Mouse (Mus musculus) forebrain, postnatal 0 days (tissue): ENCODE measurements at regions not wholly inside any gene's neighbourhood (a gene's known extent, or its start where the extent isn't known, plus 50 kb on each side); places are given as distances from the start of the nearest gene placed in this dataset.

Experiments
- ATAC-seq: fragments of 200-750 bp; cut with Nextera tagmentation; 2 replicates; pipeline ENCODE4 v1.8.0; 2017; ENCODE audit warnings: mild to moderate bottlenecking, moderate library complexity
- DNase-seq: peaks from one replicate; pipeline ENCODE4 v3.0.0-alpha.2; 2015
- H3K27ac ChIP-seq: fragments of 300-500 bp; sonication (generic); 2 replicates; pipeline ENCODE4 v1.5.1; 2014; ENCODE audit warnings: low read depth, mild to moderate bottlenecking, antibody characterized with exemption, low read length, moderate library complexity, mixed read lengths
- H3K27me3 ChIP-seq: fragments of 300-500 bp; sonication (generic); 2 replicates; pipeline ENCODE4 v1.6.1; 2014; ENCODE audit warnings: mild to moderate bottlenecking, low read length, mixed read lengths; ENCODE audit not compliant: insufficient read depth
- H3K36me3 ChIP-seq: fragments of 300-500 bp; sonication (generic); 2 replicates; pipeline ENCODE4 v1.6.1; 2014; ENCODE audit warnings: mild to moderate bottlenecking, moderate library complexity; ENCODE audit not compliant: insufficient read depth
- H3K4me1 ChIP-seq: fragments of 300-500 bp; sonication (generic); 2 replicates; pipeline ENCODE4 v1.6.1; 2014; ENCODE audit warnings: antibody characterized with exemption; ENCODE audit not compliant: insufficient read depth
- H3K4me2 ChIP-seq: fragments of 300-500 bp; sonication (generic); 2 replicates; pipeline ENCODE4 v1.6.1; 2014; ENCODE audit warnings: low read depth, mild to moderate bottlenecking, moderate library complexity
- H3K4me3 ChIP-seq: fragments of 300-500 bp; sonication (generic); 2 replicates; pipeline ENCODE4 v1.5.1; 2014; ENCODE audit warnings: low read depth, low read length, mixed read lengths
- H3K9ac ChIP-seq: fragments of 300-500 bp; sonication (generic); 2 replicates; pipeline ENCODE4 v1.6.1; 2014; ENCODE audit warnings: mild to moderate bottlenecking
- H3K9me3 ChIP-seq: fragments of 300-500 bp; sonication (generic); 2 replicates; pipeline ENCODE4 v1.6.1; 2016; ENCODE audit warnings: low read length
- CTCF ChIP-seq: sonication (generic); IDR thresholded peaks from 2 replicates; pipeline ENCODE4 v1.5.1; 2016; ENCODE audit warnings: antibody characterized with exemption, control low read depth, low read depth
- WGBS: fragments of 180-500 bp; shearing (Covaris S2); extraction: QIAGEN DNeasy Blood & Tissue Kit; methylation state at CpG from one replicate; pipeline ENCODE4 v1.1.7; 2014; 5-methylcytosine and 5-hydroxymethylcytosine counted together

GRCm38 (mm10) chr3:124849915-124850314 is 269.0 kb upstream of the 1700003H04Rik start:
- Histone ChIP-seq H3K9ac (no peak overlapping the region), H3K4me2 (no peak overlapping the region), H3K27ac (no peak overlapping the region), H3K9me3 (no peaks in the 10 kb centered on the region), H3K27me3 (no peaks in the 10 kb centered on the region), H3K4me1 (no peaks in the 10 kb centered on the region), H3K4me3 (no peak overlapping the region), H3K36me3 (no peaks in the 10 kb centered on the region)
- TF ChIP-seq CTCF: no peak
- WGBS: 64% methylated on average over 2 of the region's 2 CpGs
- no peak for ATAC-seq
- DNase-seq: no peak

DNA sequence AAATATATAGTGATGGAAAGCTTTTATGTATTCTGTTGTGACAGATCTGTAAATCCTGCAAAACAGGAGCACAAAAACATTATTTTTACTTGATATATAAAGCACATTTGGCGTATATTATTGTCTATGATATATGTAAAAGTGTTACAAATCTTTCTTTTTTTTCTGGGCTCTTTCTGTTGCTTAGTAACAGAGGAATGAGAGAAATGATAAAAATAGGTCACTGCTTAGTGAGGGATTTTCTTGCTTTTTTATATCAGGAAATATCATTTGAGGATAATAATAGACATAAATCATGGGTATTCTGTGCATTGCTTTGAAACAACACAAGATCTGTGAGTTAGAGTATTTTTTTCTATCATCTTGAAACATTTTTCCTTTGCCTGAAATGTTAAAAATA is 239.7 kb upstream of the 1700003H04Rik start:
- Histone ChIP-seq H3K4me1 (no peaks in the 10 kb centered on the region), H3K36me3 (no peaks in the 10 kb centered on the region), H3K9me3 (no peaks in the 10 kb centered on the region), H3K27me3 (no peaks in the 10 kb centered on the region), H3K4me2 (no peak overlapping the region), H3K27ac (0 out of 2 replicates have a peak overlapping the region, but pooled peaks have one; percentile 35), H3K9ac (no peak overlapping the region), H3K4me3 (no peak overlapping the region)
- TF ChIP-seq CTCF: no peak
- DNase-seq (peak; percentile 25), ATAC-seq (peak; percentile 87)
- 46% methylated on average over 1 of the region's 1 CpGs for WGBS

- no peak overlapping the region for H3K4me3 ChIP-seq
- H3K9ac ChIP-seq: no peak overlapping the region
- WGBS: 89% methylated on average over 1 of the region's 1 CpGs
- H3K4me1 ChIP-seq: no peaks in the 10 kb centered on the region
- ATAC-seq (no peak), DNase-seq (no peak)
- H3K9me3 ChIP-seq: no peaks in the 10 kb centered on the region
- no peaks in the 10 kb centered on the region for H3K27me3 ChIP-seq
- no peak overlapping the region for H3K4me2 ChIP-seq
- H3K36me3 ChIP-seq: no peaks in the 10 kb centered on the region
- no peak for TF ChIP-seq CTCF
- no peak overlapping the region for H3K27ac ChIP-seq
Measured at GRCm38 (mm10) chr3:124806891-124807290, 226.0 kb upstream of the 1700003H04Rik start.

DNA sequence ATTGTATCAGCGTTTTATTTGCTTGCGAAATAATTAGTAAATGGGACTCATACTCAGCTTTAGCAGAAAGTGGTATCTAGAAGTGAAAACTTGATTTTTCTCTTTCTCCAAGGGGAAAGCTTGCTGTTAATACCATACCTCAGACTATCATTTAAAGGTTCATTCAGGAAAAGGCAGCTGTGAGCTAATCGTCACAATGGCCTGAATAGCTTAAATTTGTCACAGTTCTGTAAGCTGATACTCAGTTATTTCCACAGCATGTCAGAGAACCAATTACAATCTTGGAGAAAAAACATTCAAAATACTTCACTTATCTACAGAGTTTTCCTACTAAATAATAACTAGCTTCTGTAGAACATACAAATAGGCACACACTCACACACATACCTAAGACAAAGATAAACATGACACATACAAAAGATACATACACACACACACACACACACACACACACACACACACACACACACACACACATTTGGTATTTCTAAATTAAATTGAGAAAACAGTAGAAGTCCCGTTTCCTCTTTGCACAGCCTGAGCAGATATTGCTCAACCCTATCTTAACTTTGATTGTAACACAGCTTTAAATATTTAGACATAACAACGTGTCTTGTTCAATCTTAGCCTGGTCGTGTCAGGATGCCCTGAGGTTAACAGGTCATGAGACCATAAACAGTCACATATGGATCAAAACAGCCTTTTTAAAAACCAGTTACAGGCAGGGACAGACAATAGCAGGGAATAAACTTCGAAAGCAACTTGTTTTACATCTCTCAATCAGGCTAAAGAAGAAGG is 208.5 kb upstream of the 1700003H04Rik start:
- no peak for ATAC-seq
- Histone ChIP-seq H3K36me3 (no peaks in the 10 kb centered on the region), H3K9ac (no peak overlapping the region), H3K4me1 (no peaks in the 10 kb centered on the region), H3K4me3 (no peak overlapping the region), H3K27ac (no peak overlapping the region), H3K4me2 (no peak overlapping the region), H3K27me3 (no peaks in the 10 kb centered on the region), H3K9me3 (no peaks in the 10 kb centered on the region)
- no peak for TF ChIP-seq CTCF
- DNase-seq: no peak
- 74% methylated on average over 7 of the region's 7 CpGs for WGBS

DNA sequence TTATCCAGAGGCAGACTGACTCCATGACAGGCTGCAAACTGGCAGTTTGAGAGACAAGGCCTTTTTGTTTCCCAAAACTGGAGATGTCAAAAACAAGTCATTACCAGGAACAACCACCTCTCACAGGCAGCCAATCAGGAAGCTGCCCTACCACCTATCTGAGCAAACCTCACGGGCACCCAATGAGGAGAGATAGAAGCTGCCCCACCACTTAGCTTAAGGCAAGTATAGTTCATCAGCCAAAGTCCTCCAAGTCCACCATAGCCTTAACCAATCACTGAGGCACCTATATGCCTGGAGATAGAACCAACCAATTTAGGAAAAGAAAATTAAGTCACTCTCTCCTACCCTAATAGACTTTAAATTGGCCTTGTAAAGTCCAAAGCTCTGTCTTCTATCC is 207.3 kb upstream of the 1700003H04Rik start:
- no peak for ATAC-seq
- Histone ChIP-seq H3K4me2 (no peak overlapping the region), H3K4me3 (no peak overlapping the region), H3K27ac (no peak overlapping the region), H3K36me3 (no peaks in the 10 kb centered on the region), H3K9me3 (no peaks in the 10 kb centered on the region), H3K27me3 (no peaks in the 10 kb centered on the region), H3K4me1 (no peaks in the 10 kb centered on the region), H3K9ac (no peak overlapping the region)
- WGBS: 63% methylated on average over 1 of the region's 1 CpGs
- no peak for TF ChIP-seq CTCF
- no peak for DNase-seq

DNA sequence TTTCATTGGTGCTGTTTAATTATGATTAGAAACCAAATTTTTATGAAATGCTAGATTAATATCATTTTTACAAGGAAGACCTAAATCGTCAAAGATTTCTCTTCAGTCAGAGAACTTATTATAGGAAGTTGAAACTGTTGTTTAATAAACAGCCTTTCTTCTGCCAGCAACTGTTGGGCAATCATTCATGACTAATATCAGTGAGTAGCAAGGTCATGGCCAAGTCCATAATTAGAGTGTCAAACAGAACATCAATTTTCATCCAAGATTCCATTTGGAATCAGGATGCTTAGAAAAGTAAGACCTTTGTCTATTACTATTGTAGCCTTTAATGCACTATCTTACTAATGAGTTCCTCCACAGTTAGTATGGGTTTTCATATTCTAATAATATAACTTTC is 189.4 kb upstream of the 1700003H04Rik start:
- Histone ChIP-seq H3K9ac (no peak overlapping the region), H3K27ac (no peak overlapping the region)
- DNase-seq: no peak

GRCm38 (mm10) chr3:124769252-124769651 is 188.4 kb upstream of the 1700003H04Rik start:
- Histone ChIP-seq H3K4me2 (no peak overlapping the region), H3K36me3 (no peaks in the 10 kb centered on the region), H3K9me3 (no peaks in the 10 kb centered on the region), H3K4me1 (no peaks in the 10 kb centered on the region), H3K27ac (no peak overlapping the region), H3K27me3 (no peaks in the 10 kb centered on the region), H3K9ac (no peak overlapping the region), H3K4me3 (no peak overlapping the region)
- ATAC-seq (no peak), DNase-seq (no peak)
- no peak for TF ChIP-seq CTCF
- WGBS: 55% methylated on average over 5 of the region's 5 CpGs

More for the DNA sequence above, 189.4 kb upstream of the 1700003H04Rik start:
- no peaks in the 10 kb centered on the region for H3K4me1 ChIP-seq
- H3K27me3 ChIP-seq: no peaks in the 10 kb centered on the region
- no peak overlapping the region for H3K4me3 ChIP-seq
- 78% methylated on average over 1 of the region's 1 CpGs for WGBS
- ATAC-seq: no peak
- TF ChIP-seq CTCF: no peak
- H3K36me3 ChIP-seq: no peaks in the 10 kb centered on the region
- H3K4me2 ChIP-seq: no peak overlapping the region
- no peaks in the 10 kb centered on the region for H3K9me3 ChIP-seq
